Mouse (Mus musculus) induced T-regulatory cell, adult 2 months (primary cell): ENCODE results near the gene Cep78.

Experiments
- DNase-seq: peaks from one replicate; pipeline ENCODE4 v3.0.0-alpha.2; 2012; ENCODE audit warnings: low read depth

Cep78 gene

DNA sequence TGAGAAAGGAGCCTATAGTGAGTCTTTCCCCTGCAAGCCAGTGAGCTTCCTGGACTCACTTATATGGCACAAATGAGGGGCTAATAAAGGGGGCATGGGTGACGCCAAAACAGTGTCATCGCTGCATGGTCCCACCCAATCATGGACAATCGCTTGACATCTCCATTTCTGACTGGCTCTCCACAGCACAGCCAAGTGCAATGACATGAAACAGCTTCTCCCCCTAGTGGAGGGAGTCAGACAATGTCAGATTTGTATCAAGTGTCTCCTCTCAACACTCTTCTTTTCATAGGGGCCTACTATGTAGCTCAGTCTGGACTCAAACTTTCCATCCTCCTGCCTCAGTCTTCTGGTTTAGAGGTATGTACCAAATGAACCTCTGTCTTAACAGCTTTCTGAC is 19.7 kb downstream of the Cep78 start:
- DNase-seq, result peak; percentile 65

DNA sequence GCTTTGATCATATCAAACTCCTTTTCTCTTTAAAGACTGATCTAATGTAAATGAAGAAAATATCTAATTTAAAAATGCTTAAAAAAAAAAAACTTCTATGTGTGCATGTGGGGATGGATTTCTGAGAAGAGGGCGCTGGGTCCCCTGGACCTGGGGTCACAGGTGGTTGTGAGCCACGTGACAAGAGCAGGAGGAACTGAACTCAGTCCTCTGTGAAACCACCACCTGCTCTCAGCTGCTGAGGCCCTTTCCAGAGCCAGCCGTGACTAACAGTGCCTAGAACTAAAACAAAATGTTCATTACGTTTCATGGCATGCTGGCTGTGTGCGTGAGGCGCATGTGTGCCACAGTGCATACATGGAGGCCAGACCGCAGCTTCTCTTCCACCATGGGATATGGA is 20.3 kb downstream of the Cep78 start:
- DNase-seq, result no peak

DNA sequence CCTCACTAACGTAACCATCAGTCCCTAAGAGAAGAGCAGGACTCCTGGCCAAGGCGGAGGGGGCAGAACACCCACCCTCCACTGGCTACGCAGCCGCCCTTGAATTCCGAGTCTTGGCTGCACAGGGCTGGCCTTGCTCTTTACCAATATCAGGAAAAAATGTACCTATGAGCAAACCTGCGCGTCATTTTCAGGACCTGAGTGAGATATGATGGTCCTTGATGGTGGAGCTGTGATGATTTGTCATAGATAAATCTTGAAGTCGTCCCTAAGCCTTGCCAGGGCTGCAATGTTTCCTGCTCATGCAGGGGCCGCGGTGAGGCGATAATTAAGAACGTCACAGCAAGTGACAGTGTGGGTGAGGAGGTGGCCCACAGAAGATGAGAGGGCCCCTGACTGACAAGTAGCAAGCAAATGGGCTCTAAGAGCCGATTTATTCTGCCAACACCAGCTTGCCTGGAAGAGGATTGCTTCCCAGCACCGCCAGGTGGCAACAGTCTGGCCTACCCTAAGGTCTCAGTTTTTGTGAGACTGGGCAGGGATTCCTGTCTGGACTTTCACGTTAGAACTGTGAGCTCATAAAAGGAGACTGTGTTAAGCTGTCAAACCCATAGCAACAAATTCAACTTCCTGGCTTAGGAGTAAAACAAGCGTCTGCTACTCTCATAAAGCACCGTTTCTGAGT is 21.6 kb downstream of the Cep78 start:
- DNase-seq, result no peak

DNA sequence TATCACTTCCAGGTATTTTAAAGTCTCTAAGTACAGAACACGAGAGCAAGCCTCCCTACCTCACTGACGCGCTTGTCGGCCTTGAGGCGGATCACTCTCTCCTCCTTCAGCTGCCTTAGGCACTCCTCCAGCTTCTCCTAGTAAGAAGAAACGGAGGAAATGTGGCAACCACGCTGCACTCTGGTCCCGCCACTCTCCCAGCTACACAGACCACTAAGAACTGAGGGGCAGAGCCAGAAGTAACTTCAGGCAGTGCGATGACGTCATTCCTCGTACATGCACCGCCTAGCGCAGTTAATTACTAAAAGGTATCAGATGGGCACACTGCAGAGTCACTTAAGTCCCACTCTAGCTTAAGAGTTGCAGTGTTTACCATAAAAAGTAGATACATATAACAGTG is 22.5 kb downstream of the Cep78 start:
- no peak for DNase-seq

DNA sequence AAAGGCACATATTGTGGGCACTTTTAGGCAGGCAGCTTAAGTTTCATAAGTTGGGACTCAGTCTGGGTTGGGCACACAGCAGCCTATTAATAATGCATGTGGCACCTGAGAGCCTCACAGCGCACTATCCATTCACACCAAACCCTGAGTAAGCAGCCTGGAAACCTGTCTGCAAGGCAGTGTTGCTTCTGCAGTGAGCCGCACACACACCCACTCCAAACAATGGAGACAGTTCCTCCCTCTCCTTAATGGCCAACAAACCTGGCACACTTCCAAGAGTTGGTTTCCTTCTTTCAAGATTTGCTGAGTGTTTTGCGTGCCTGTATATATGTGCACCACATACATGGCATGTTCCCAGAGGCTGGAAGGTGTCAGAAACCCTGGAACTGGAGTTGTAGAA is 34.6 kb downstream of the Cep78 start:
- no peak for DNase-seq

DNA sequence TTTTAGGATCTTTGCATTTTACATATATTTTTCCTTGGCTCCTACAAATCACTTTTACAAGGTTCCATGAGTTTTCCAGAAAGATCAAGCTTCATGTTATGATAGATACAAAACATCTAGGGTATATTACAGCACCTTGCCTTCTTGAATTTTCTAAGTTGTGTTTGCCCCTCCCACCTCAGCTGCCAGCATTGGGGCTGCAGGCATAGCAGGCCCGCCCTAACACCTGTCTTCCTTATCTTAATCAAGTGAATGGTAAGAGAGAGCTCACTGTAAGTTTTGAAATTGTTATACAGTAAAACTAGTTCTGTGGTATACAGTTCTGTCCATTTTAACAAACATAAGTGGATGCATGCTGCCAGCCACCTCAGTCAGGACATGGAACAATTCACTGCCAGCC is 35.9 kb downstream of the Cep78 start:
- DNase-seq, result no peak

DNA sequence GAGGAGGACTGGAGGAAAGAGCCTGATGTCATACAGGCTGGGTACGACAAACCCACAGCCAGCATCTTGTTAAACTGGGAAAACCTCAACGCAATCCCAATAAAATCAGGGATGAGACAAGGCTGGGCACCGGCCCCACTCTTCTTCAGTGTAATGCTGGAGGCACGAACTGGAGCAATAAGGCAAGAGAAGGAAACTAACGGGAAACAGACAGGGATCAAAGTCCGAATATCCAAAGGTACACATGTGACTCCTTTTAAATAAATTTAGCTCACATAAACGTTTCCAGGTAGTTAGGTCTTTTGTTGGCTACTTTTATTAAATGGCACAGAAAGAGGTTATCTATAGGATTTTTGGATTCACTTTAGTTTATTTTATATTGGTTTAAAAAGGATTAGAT is 36.4 kb downstream of the Cep78 start:
- no peak for DNase-seq

DNA sequence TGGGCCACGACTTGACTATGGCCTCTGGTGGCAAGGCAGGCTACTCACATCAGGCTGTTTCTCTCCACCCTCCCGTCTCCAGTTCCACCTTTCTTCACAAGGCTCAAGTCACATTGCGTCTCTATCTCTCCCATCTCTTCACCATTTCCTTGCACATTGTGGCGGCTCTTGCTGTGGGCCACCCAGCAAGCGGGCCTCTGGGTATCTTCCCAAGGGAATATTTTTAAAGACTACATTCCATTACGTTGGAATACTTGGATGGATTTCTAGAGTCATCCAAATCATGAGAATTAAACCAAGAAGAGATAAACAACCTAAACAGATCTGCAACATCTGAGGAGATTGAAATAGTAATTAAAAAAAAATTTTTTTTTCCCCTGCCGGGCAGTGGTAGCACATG is 37.6 kb downstream of the Cep78 start, which contains the start of gene Psat1:
Psat1 (minus strand) TSS at position 101 of the 400 bp plus-strand sequence.
- no peak for DNase-seq

DNA sequence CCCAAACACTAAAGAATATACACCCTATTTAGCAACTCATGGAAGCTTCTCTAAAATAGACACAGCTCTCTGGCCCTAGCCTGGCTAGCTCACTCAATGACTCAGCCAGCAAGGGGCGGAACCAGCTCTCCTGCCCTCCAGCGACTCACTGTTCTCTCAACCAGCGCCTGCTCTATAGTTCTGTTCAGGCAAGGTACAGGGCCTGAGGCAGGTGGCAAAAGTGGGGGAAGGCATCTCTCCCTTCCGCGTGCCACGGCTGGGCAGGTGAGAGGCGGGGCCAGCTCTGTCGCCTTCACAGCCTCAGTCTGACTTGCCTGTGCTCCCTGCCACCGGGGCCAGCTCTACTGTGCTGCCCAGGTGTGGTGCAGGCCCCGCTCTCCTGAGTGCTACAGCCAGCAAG is 38.1 kb downstream of the Cep78 start:
- no peak for DNase-seq

DNA sequence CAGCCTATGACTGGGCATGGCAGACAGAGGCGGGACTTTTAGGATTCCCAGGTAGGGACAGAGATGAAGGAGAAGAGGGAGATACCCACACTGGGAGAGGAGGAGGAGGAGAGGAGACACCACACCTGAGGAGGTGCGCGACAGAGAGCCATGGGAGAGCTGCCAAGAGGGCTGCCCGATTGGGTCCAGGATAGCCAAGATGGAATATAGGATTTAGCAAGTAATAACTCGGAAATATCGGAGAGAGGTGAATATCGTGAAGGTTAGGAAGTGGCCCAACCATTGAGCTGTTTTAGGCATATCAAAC is 41.7 kb downstream of the Cep78 start:
- DNase-seq, result no peak

DNA sequence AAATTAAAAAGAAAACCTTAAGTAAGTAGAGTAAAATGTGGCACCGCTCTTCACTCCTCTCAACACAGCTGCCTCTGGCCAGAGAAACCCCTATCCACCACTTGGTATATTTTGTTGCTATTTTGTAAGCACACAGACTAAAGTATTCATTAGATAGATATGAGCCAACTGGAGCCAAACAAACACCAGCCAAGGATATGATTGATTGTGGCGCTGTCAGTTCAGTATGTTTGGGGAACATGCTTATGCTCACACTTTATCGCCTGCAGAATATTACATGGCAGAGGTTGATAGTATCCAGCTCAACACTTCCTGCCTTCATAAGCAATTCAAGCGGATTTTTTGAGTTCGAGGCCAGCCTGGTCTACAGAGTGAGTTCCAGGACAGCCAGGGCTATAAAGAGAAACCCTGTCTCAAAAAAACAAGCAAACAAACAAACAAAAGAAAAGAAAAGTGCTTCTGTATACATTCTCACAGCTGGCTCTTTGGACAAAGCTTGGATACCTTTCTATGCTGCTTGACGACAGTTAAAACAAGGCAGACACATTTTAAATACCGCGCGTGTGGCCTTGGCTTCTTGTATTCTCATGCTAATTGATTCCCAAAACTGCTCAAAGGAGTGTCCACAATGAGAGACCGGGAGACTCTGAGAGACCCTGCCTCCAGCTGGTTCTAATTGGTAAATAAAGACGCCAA is 42.2 kb downstream of the Cep78 start:
- DNase-seq, result no peak

DNA sequence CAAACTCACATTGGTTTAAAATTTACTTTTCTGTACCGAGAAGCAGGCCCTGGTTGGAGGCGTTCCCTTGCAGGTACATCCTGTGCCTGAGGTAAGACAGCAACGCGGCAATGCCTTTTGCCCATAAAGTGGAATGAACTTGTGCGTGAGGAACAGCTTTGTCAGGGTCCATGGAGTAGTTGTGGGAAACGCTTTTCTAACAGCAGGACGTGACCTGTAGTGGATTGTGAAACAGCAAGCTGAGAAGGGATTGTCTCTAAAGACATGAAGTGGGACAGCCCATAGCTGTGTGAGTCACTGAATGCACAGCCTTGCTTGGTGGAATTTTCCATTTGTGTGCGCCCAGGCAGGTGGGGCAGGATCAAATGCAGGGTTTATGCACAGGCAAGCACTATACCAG is 43.4 kb downstream of the Cep78 start:
- DNase-seq, result no peak

DNA sequence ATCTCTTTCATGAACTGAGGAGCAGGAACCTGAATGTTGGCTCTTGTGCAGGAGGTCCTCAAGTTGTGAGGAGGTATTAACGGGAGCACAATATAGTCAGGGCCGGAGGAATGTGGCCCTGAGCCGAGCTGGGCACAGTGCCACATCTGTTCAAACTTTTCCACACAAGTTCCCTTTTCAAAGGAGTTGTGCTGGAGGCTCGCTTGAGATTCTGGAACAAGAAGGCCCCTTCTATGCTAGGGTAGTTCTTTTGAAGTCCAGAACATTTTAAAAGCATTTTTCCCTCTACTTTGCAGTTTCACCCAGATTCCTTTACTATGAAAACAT is 59.1 kb downstream of the Cep78 start:
- no peak for DNase-seq

DNA sequence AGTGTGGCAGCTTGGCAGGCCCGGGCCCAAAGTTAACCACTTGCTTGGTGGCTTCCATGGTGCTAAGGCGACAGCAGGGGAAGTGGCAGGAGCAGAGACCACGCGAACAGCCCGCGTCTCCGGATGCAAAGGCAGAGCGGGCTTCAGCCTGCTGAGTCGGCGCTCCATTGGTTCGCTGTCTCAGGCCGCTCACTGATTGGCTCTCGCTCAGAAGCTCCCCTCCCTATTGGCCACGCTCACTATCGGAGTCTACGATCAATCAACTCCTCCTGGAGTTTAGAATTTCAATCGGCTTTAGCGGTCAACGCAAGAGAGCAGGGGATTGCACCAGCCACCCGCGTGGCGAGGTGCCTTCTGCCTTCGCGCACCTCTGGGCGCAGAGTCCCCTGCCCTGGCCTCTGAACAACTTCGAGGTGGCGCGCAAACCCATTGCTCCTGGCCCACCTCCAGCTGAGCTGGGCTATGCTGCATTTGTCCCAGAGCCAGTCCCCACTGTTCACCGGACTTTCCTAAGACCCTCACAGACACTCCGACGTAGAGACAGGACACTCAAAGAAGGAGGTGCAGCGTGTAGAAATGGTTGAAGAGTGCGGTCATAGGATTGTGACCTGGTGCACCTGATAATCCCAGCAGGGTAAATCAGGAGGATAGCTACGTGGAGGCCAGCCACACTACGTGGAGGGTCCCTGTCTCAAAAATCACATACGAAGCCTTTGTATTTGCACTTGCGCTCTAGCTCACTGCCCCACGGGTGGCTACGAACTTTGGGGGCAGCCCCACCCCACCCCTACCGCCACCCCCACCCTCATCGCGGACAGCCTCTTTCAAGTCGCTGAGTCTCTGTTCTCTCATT is 59.7 kb downstream of the Cep78 start:
- peak; percentile 92 for DNase-seq

DNA sequence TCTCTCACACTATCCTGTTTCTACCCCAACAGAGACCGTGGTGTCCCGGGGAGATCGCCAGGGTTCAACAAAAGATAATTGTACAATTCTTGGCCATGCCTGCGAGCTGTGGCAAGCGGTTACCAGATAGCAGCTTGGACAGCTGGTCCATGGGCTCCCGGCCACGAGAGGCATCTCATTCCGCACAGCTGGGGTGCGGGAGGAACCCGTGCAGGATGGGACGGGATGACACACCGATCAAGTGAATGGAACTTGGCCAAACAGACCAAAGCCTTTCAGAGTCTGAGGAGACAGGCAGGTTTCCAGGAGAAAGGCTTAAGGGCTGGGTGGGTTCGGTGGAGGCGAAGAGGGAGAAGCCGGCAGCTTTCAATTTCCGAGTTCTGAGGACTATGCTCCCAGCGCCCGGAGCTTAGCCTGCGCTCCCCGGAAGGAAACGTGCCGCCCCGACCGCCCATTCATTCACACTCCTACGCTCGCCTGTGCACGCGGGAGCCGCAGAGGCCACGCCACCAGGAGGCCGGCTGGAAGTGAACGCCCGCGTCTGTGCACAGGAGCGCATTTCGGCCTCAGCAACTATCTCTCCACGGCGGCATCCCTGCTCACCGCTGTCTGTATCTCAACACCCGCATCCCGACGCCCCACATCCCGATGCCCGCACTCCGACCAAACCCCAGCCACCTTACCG is 60.5 kb downstream of the Cep78 start:
- peak; percentile 79 for DNase-seq

DNA sequence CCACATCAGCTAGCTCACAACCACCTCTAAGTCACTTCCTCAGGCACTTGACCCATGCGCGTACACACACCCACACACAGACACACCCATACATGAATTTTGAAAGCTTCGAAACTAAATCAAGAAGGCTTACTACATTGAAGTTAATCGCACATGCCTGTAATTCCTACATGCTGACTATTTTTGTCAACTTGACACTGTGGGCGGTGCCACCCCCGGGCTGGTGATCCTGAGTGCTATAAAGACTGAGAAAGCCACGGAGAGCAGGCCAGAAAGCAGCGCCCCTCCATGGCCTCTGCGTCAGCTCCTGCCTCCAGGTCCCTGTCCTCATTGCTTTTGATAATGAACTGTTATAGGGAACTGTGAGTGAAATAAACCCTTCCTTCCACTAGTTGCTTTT is 61.4 kb downstream of the Cep78 start:
- peak; percentile 63 for DNase-seq

DNA sequence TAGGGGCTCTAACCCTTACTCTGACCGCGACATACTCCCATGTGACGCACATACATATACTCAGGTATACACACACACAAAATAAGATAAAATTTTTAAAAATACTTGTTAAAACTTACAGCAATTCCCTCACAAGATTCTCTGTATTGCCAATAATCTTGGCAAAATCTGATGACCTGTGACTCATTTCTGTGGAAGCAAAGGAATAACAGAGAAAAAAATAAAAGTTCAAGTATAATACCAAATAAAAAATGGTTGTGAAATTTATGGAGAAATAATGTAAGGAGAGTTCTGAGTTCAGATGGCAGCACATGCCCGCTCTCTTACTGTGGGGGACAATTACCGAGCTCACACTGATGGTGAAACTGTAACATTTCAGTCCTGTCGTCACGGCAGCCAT is 65.5 kb downstream of the Cep78 start:
- DNase-seq, result no peak

DNA sequence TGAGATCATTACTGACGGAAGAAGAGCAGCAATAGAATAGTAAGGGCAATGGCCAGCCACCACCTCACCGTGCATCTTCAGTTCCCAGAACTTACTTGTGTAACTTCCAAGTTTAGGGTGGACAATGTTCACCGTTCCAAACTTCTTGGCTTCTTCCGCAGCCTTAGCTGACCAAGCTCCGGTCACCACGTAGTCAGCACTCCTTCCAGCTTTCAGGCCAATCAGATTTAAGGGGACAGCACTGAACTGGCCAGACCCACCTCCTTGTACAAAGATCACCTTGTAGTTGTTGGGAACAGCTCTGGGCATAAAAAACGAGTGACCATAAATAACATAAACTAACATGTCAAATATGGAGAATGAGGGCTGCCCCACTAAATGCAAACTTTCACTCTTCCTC is 66.7 kb downstream of the Cep78 start:
- no peak for DNase-seq

DNA sequence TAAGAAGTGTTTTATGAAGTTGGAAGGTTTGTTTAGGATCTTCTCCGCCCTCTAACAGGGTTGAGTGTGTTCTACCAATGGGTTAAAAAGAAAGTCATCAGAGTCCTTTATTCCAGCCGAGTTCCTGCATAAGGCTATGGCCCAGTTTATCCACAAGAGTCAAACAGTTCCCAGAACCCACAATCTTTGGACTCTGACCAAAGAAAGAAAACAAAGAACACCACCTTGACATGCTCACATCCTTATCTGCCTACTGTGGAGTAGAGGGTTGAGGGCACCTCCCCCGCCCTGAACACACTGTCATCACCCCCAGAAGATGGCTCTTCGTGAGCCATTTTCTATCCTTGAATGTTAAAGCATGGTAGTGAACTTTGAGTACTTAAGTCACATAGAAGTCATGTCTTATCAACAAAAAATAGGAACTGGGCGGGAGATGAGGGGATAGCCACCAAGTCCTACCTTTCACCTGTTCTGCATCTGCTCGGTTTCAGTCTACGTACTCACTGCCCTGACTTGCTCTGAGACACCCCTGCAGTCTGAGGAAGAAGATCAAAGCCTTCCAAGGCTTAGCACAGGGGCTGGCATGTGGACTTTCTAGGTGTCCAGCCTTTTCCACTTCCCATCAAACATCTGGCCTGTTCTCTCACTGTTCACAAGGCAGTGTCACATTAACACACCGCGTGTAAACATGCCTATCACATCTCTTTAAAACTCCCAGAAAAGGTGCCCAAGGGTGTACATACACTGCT is 71.4 kb downstream of the Cep78 start:
- DNase-seq, result no peak

DNA sequence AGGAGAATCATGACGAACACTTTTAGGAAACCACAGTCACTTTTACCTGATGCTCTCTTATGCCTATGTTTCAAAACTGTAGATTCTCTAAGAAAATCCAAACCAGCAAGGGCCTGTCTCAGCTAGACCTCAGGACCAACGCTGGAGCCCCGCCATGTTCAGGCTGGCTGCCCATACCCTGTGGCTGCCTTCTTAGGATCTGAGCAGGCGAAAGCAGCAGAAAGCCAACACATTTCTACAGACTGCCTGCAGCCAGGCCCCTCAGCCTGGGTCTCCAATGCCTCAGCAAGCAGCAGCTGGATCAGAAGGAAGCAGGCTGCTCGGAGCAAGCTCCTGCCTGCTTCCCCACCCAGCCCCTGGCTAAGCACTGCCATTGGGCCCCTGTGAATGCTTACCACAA is 73.3 kb downstream of the Cep78 start:
- no peak for DNase-seq

DNA sequence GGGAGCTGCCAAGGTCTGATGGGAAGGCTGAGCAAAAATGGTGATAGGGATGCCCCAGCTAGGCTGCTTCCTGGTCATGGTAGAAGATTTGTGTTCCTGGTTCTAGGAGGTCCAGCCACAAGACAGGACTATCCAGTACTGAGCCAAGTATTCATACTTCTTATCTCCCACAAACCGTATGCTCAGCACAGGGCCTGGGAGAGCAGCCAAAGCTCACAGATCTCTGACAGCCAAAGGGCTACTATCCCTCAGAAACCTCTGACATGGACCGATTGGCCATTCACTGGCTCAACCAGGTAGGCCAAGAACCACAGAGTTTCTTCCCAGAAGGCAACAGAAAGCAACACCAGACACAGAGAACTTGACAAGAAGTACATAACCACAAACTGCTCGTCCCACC is 73.8 kb downstream of the Cep78 start:
- no peak for DNase-seq

DNA sequence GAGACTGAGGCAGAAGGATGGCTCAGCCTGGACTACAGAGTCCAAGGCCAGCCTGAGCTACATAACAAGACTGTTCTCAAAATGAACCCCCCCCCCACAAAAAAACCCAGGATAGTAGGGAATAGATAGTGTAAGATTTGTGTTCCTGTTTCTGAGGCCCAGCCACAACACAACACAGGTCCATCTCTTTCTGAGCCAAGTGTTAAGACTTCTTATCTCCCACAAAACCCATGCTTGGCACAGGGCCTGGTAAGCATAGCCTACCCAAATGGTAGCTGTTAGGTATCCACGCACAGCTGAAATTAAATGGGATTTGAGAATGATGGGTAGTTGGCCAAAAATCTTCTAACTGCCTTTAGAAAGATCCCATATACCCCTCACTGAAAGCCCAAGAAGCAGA is 74.3 kb downstream of the Cep78 start:
- no peak for DNase-seq
